In genomic region chr3:155055231-155055916, GRCm38 (mm10) we compare ENCODE assay signal across 27 mouse cellular contexts. TPM values are rescaled to one million over a fixed set of nuclear protein-coding genes. Genes with fewer than 3 reads are reported as not detected.
A peak's percentile ranks its signal among the peaks of the same experiment; 100 is the strongest.
DNase-seq lines count a peak whose midpoint lies in the region; ATAC-seq and TF ChIP-seq lines count a peak whose summit lies in the region.
"Had no signal": no experiment of that assay in that cellular context is flagged by ENCODE, and none has a peak within 500 bp of the region (broad histone marks: within the 10 kb centered on the region; RNA-seq: fewer than 3 reads in every experiment).

Gene Tnni3k (minus strand): TSS chr3:155055407.

- H3K4me3 ChIP-seq in bone marrow macrophage, adult 2 months (ENCODE audit: insufficient read depth, low read length): no peak within 1 kb of the TSS
- H3K4me3 ChIP-seq in heart, embryonic 15.5 days: peak within 1 kb of the TSS; percentile 46
- no peak within 1 kb of the TSS for H3K4me3 ChIP-seq in liver, embryonic 11.5 days (ENCODE audit: low read depth, low read length)
- H3K4me3 ChIP-seq: forebrain, embryonic 10.5 days; hindbrain, embryonic 13.5 days; intestine, embryonic 15.5 days; liver, embryonic 12.5 days; midbrain, embryonic 12.5 days; neural tube, embryonic 12.5 days had no signal

- DNase-seq in heart, adult 8-10 months (ENCODE audit: low spot score): peak; percentile 23
- peak; percentile 56 for DNase-seq in heart, postnatal 4 days
- no peak for DNase-seq in MN1 (ENCODE audit: low spot score)
- DNase-seq in liver, embryonic 11.5 days (ENCODE audit: low spot score): no peak
- no peak for DNase-seq in testis, postnatal 10 days (ENCODE audit: low spot score)
- DNase-seq: adrenal gland, postnatal 14 days; cerebellum, adult 11-12 months; cerebellum, postnatal 14 days; forebrain, postnatal 0 days; kidney, postnatal 36 days; lung, embryonic 14.5 days; thymus, postnatal 36 days had no signal

- H3K36me3 ChIP-seq in heart, embryonic 15.5 days: no peaks in the 10 kb centered on the region
- H3K36me3 ChIP-seq in liver, embryonic 11.5 days (ENCODE audit: control insufficient read depth, insufficient read depth, low read length): no peaks in the 10 kb centered on the region
- H3K36me3 ChIP-seq: forebrain, embryonic 10.5 days; hindbrain, embryonic 13.5 days; intestine, embryonic 15.5 days; liver, embryonic 12.5 days; midbrain, embryonic 12.5 days; neural tube, embryonic 12.5 days had no signal

- TF ChIP-seq POLR2A in bone marrow macrophage, adult 2 months (IDR thresholded peaks at IDR 0.05; ENCODE audit: borderline replicate concordance, low read depth, low read length): no peak

- peak within 1 kb of the TSS; percentile 60 for H3K4me2 ChIP-seq in heart, embryonic 15.5 days
- no peak within 1 kb of the TSS for H3K4me2 ChIP-seq in liver, embryonic 11.5 days
- H3K4me2 ChIP-seq: hindbrain, embryonic 13.5 days; intestine, embryonic 15.5 days; liver, embryonic 12.5 days; lung, embryonic 14.5 days; midbrain, embryonic 12.5 days; neural tube, embryonic 12.5 days had no signal

- TF ChIP-seq CTCF in bone marrow macrophage, adult 2 months (IDR thresholded peaks at IDR 0.05; ENCODE audit: low read depth, low read length): no peak

- H3K4me1 ChIP-seq in bone marrow macrophage, adult 2 months (ENCODE audit: control insufficient read depth, insufficient read depth, low read length): peaks cover 43% of the 10 kb centered on the region
- peaks cover 4% of the 10 kb centered on the region for H3K4me1 ChIP-seq in heart, embryonic 15.5 days (replicated peaks)
- H3K4me1 ChIP-seq in liver, embryonic 11.5 days (replicated peaks; ENCODE audit: control insufficient read depth, insufficient read depth, low read length): no peaks in the 10 kb centered on the region
- H3K4me1 ChIP-seq: forebrain, embryonic 10.5 days; hindbrain, embryonic 13.5 days; intestine, embryonic 15.5 days; liver, embryonic 12.5 days; midbrain, embryonic 12.5 days; neural tube, embryonic 12.5 days had no signal

- H3K27ac ChIP-seq in bone marrow macrophage, adult 2 months (ENCODE audit: insufficient read depth, low read depth, low read length): peak within 1 kb of the TSS; percentile 91
- peak within 1 kb of the TSS; percentile 93 for H3K27ac ChIP-seq in heart, embryonic 15.5 days
- no peak within 1 kb of the TSS for H3K27ac ChIP-seq in liver, embryonic 11.5 days (ENCODE audit: low read depth, low read length)
- H3K27ac ChIP-seq: forebrain, embryonic 10.5 days; hindbrain, embryonic 13.5 days; intestine, embryonic 15.5 days; liver, embryonic 12.5 days; macrophage; midbrain, embryonic 12.5 days; neural tube, embryonic 12.5 days had no signal

- H3K27me3 ChIP-seq in heart, embryonic 15.5 days: no peaks in the 10 kb centered on the region
- no peaks in the 10 kb centered on the region for H3K27me3 ChIP-seq in liver, embryonic 11.5 days (replicated peaks; ENCODE audit: control insufficient read depth, insufficient read depth, low read length)
- H3K27me3 ChIP-seq: hindbrain, embryonic 13.5 days; intestine, embryonic 15.5 days; liver, embryonic 12.5 days; midbrain, embryonic 12.5 days; neural tube, embryonic 12.5 days had no signal

- H3K9me3 ChIP-seq in heart, embryonic 15.5 days (replicated peaks): no peaks in the 10 kb centered on the region
- H3K9me3 ChIP-seq in liver, embryonic 11.5 days (ENCODE audit: control insufficient read depth, low read length): no peaks in the 10 kb centered on the region
- H3K9me3 ChIP-seq: forebrain, embryonic 10.5 days; hindbrain, embryonic 13.5 days; intestine, embryonic 15.5 days; liver, embryonic 12.5 days; midbrain, embryonic 12.5 days; neural tube, embryonic 12.5 days had no signal

- ATAC-seq in heart, embryonic 15.5 days (replicated peaks; ENCODE audit: insufficient number of reproducible peaks, insufficient read depth, low FRiP score, low read depth): peak; percentile 88
- ATAC-seq in liver, embryonic 11.5 days (replicated peaks; ENCODE audit: low FRiP score): no peak
- ATAC-seq: forebrain, postnatal 0 days; intestine, embryonic 15.5 days; liver, embryonic 12.5 days; Patski had no signal

- no peak within 1 kb of the TSS; the same call in 1 of the 2 replicates for H3K9ac ChIP-seq in heart, embryonic 15.5 days
- H3K9ac ChIP-seq in liver, embryonic 11.5 days (ENCODE audit: low read depth, low read length): no peak within 1 kb of the TSS
- H3K9ac ChIP-seq: forebrain, postnatal 0 days; hindbrain, embryonic 13.5 days; intestine, embryonic 15.5 days; liver, embryonic 12.5 days; lung, embryonic 14.5 days; midbrain, embryonic 12.5 days; neural tube, embryonic 12.5 days had no signal

- WGBS in heart, embryonic 15.5 days: 25% methylated on average over 6 of the region's 6 CpGs
- 64% methylated on average over 6 of the region's 6 CpGs for WGBS in liver, embryonic 11.5 days

RNA-seq across cellular contexts. Expression of gene Tnni3k, which starts in this region (rescaled TPM):
- not detected in 2 replicates for polyA plus RNA-seq in bone marrow macrophage, adult 2 months (2012; ENCODE audit: insufficient read depth, insufficient read length, missing spikeins)
- 10 to 100 TPM; 76.5 to 95.0 (median 90.9) TPM for total RNA-seq in heart, adult 8-10 months (2022)
- 53.1 and 63.9 TPM in 2 replicates for polyA plus RNA-seq in heart, embryonic 15.5 days (2015; fragmentation: Nextera tagmentation; extraction: Ambion mirVana)
- total RNA-seq in heart, postnatal 4 days (2021): 100 to 1,000 TPM; 116 to 120 TPM
- 0.14 TPM in 1 of 2 replicates, not detected in the other for polyA plus RNA-seq in liver, embryonic 11.5 days (2014; fragmentation: Nextera tagmentation; extraction: Ambion mirVana)
- total RNA-seq: adrenal gland, postnatal 14 days; gastrocnemius, postnatal 4 days; monocyte, adult 5-6 weeks had no signal
- polyA plus RNA-seq: embryonic facial prominence, embryonic 14.5 days; forebrain, embryonic 10.5 days; intestine, embryonic 15.5 days; kidney, embryonic 14.5 days; limb, embryonic 11.5 days; liver, embryonic 12.5 days; lung, embryonic 14.5 days; macrophage; midbrain, embryonic 12.5 days; neural tube, embryonic 12.5 days; Patski had no signal

Comparison
In these comparisons a context has a peak if more than half of its experiments do, and no peak if none do; other contexts are left out.
1. RNA of gene Tnni3k (polyA plus RNA-seq): 53.1 to 63.9 TPM in heart, embryonic 15.5 days; 0.14 TPM in liver, embryonic 11.5 days and not detected in bone marrow macrophage, adult 2 months; every median in the first group is over 10 times any median in the second.
2. DNase-seq: peak in heart, adult 8-10 months (single experiment) and heart, postnatal 4 days (single experiment); none in MN1 (single experiment), liver, embryonic 11.5 days (single experiment) and testis, postnatal 10 days (single experiment).